Mouse (Mus musculus) NIH3T3 (cell line): Measurements from ENCODE around the gene Avil.

ENCODE experiments used
- DNase-seq: peaks from one replicate; pipeline ENCODE4 v3.0.0-alpha.2; 2012; ENCODE audit warnings: low read depth

Avil gene

GRCm38 (mm10) chr10:127000529-127000928 lies at the start of gene Avil:
Gene Avil, plus strand, starts transcription at chr10:127000709.
- DNase-seq: no peak

GRCm38 (mm10) chr10:126952375-126952774 lies 48.1 kb upstream of the Avil start:
- DNase-seq: no peak

GRCm38 (mm10) chr10:126953029-126953471 lies 47.5 kb upstream of the Avil start:
- DNase-seq: peak; percentile 80

- DNase-seq: no peak
These were observed 43.7 kb upstream of the Avil start for GRCm38 (mm10) chr10:126956692-126957358.

- peak; percentile 85 for DNase-seq
These were observed 43.0 kb upstream of the Avil start for GRCm38 (mm10) chr10:126957359-126958107.

- DNase-seq: no peak
These were observed 40.0 kb upstream of the Avil start for GRCm38 (mm10) chr10:126960496-126960895.

- peak; percentile 57 for DNase-seq
These were observed 38.8 kb upstream of the Avil start for GRCm38 (mm10) chr10:126961757-126962156.

GRCm38 (mm10) chr10:126962271-126962965 lies 38.1 kb upstream of the Avil start:
- DNase-seq: peak; percentile 90

GRCm38 (mm10) chr10:126962966-126963330 lies 37.6 kb upstream of the Avil start:
- peak; percentile 49 for DNase-seq

GRCm38 (mm10) chr10:126963821-126964220 lies 36.7 kb upstream of the Avil start:
- DNase-seq: no peak

GRCm38 (mm10) chr10:126971363-126972050 lies 29.0 kb upstream of the Avil start:
- no peak for DNase-seq

GRCm38 (mm10) chr10:126972051-126972725 lies 28.3 kb upstream of the Avil start:
- peak; percentile 51 for DNase-seq

GRCm38 (mm10) chr10:126972988-126973387 lies 27.5 kb upstream of the Avil start:
- DNase-seq: no peak

- DNase-seq: peak; percentile 65
These were observed 24.8 kb upstream of the Avil start for GRCm38 (mm10) chr10:126975706-126976105.

GRCm38 (mm10) chr10:126977076-126977475 lies 23.4 kb upstream of the Avil start:
- DNase-seq: no peak

GRCm38 (mm10) chr10:126978277-126978994 lies 22.1 kb upstream of the Avil start, which contains the start of gene Ctdsp2:
Gene Ctdsp2, plus strand, starts transcription at chr10:126978717.
- DNase-seq: peak; percentile 100

GRCm38 (mm10) chr10:126979121-126979635 lies 21.3 kb upstream of the Avil start:
- peak; percentile 43 for DNase-seq

GRCm38 (mm10) chr10:126979636-126980151 lies 20.8 kb upstream of the Avil start:
- DNase-seq: peak; percentile 64

- peak; percentile 82 for DNase-seq
These were observed 20.1 kb upstream of the Avil start for GRCm38 (mm10) chr10:126980221-126980932.
